Mouse (Mus musculus) E14TG2a.4 (cell line): Measurements from ENCODE around the gene Pros1.

Experiments used
- CTCF ChIP-seq: conservative IDR thresholded peaks from 2 replicates; pipeline ENCODE4 v1.5.1; 2014; ENCODE audit warnings: low read length
- NANOG ChIP-seq: IDR thresholded peaks from 2 replicates; pipeline ENCODE4 v1.6.1; 2014; ENCODE audit warnings: borderline replicate concordance, low read length, mixed read lengths
- POU5F1 ChIP-seq: IDR thresholded peaks from 2 replicates; pipeline ENCODE4 v1.6.1; 2014; ENCODE audit warnings: low read length, borderline replicate concordance

DNA sequence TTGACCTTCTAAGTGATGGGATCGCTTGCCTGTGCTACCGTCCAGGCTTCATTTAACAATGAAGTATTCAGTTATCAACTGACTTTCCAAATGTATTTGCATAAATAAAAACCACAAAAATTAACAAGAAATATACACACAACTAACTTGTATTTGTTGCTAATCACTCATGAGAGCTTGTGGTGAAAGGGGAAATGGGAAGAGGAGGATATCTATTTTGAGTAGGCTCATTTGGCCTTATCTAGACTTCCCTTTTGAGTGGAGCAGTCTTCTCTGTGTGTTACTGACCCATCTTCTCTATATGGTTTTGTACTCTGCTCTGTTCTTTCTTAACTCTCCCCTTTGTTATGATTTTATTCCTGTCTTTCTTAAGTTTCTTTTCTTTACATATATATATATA, 2.2 kb downstream of the Pros1 start:
- no peak for TF ChIP-seq CTCF
- no peak for TF ChIP-seq NANOG
- TF ChIP-seq POU5F1, result no peak
